ENCODE assay signal across 10 mouse cellular contexts in genomic region chr11:43559515-43560292, GRCm38 (mm10). TPM values are rescaled to one million over a fixed set of nuclear protein-coding genes. Genes with fewer than 3 reads are reported as not detected.
DNase-seq lines count a peak whose midpoint lies in the region; ATAC-seq and TF ChIP-seq lines count a peak whose summit lies in the region.
"Had no signal": no experiment of that assay in that cellular context is flagged by ENCODE, and none has a peak within 500 bp of the region (broad histone marks: within the 10 kb centered on the region; RNA-seq: fewer than 3 reads in every experiment).

No protein-coding gene starts in this region.

- H3K4me2 ChIP-seq in kidney, postnatal 0 days (ENCODE audit: low read length) = no peak overlapping the region

- 0 out of 2 replicates have a peak overlapping the region, but pooled peaks have one; percentile 25 for H3K27ac ChIP-seq in kidney, postnatal 0 days

- WGBS in kidney, postnatal 0 days = 19% methylated on average over 6 of the region's 6 CpGs

- DNase-seq in kidney, postnatal 0 days (ENCODE audit: low spot score) = peak; percentile 67
- no peak for DNase-seq in kidney, postnatal 14 days
- peak; percentile 44 to 52 for DNase-seq in frontal cortex, adult 2 months (ENCODE audit: extremely low spot score in 1 of 2, low spot score in 1 of 2)
- peak; percentile 91 for DNase-seq in layer of hippocampus, adult 9-11 months
- peak; percentile 79 to 86 for DNase-seq in right cerebral cortex, postnatal 10 days (ENCODE audit: low spot score in 2 of 2)
- no peak for DNase-seq in MN1 (ENCODE audit: low spot score)
- no peak for DNase-seq in adrenal gland, postnatal 36 days
- DNase-seq: gastrocnemius, postnatal 14 days; thymus, postnatal 25 days had no signal

- no peak overlapping the region for H3K9ac ChIP-seq in kidney, postnatal 0 days (ENCODE audit: low read depth, low read length)

- H3K4me1 ChIP-seq in kidney, postnatal 0 days (replicated peaks; ENCODE audit: insufficient read depth, low read length) = peaks cover 4% of the 10 kb centered on the region; the same call in 1 of the 2 replicates

- H3K4me3 ChIP-seq in kidney, postnatal 0 days (replicated peaks; ENCODE audit: low read depth, low read length) = no peak overlapping the region

- H3K9me3 ChIP-seq in kidney, postnatal 0 days (replicated peaks; ENCODE audit: low read length) = no peaks in the 10 kb centered on the region

- no peaks in the 10 kb centered on the region for H3K27me3 ChIP-seq in kidney, postnatal 0 days (ENCODE audit: insufficient read depth, low read length)

- peak; percentile 53 for ATAC-seq in kidney, postnatal 0 days (replicated peaks; ENCODE audit: low FRiP score, low read depth)

- peaks cover 15% of the 10 kb centered on the region for H3K36me3 ChIP-seq in kidney, postnatal 0 days (ENCODE audit: insufficient read depth, low read length)

- TF ChIP-seq CTCF in kidney, postnatal 0 days (IDR thresholded peaks at IDR 0.05; ENCODE audit: low read depth) = no peak; the same call in 1 of the 2 replicates

RNA-seq across cellular contexts. Expression of gene 4933415A04Rik, which starts 27.1 kb away (rescaled TPM):
- polyA plus RNA-seq in kidney, postnatal 0 days (2015; fragmentation: Nextera tagmentation; extraction: Ambion mirVana) = 3.8 and 4.6 TPM in 2 replicates
- polyA plus RNA-seq in frontal cortex, adult 2 months (2012; rRNA removed) = 0.32 and 0.59 TPM in 2 replicates
- total RNA-seq in adrenal gland, postnatal 36 days (2021) = 1 to 10 TPM in 1 of 2 experiments, under 1 TPM in 1; 0.36 to 1.0 TPM

RNA-seq across cellular contexts. Expression of gene Ccnjl, which starts 31.1 kb away (rescaled TPM):
- polyA plus RNA-seq in kidney, postnatal 0 days (2015; fragmentation: Nextera tagmentation; extraction: Ambion mirVana) = 14.1 and 14.2 TPM in 2 replicates
- 1.5 and 2.2 TPM in 2 replicates for polyA plus RNA-seq in frontal cortex, adult 2 months (2012; rRNA removed)
- 1 to 10 TPM; 2.1 TPM for total RNA-seq in adrenal gland, postnatal 36 days (2021)

RNA-seq across cellular contexts. Expression of gene Fabp6, which starts 41.6 kb away (rescaled TPM):
- polyA plus RNA-seq in kidney, postnatal 0 days (2015; fragmentation: Nextera tagmentation; extraction: Ambion mirVana) = 0.36 TPM in 1 of 2 replicates, not detected in the other
- polyA plus RNA-seq in frontal cortex, adult 2 months (2012; rRNA removed) = not detected in 2 replicates
- not detected for total RNA-seq in adrenal gland, postnatal 36 days (2021)
- total RNA-seq: gastrocnemius, postnatal 14 days had no signal
- polyA plus RNA-seq: limb, embryonic 14.5 days had no signal

Comparison
In these comparisons a context has a peak if more than half of its experiments do, and no peak if none do; other contexts are left out.
1. DNase-seq: peak in kidney, postnatal 0 days (single experiment), frontal cortex, adult 2 months (2 of 2), layer of hippocampus, adult 9-11 months (single experiment) and right cerebral cortex, postnatal 10 days (2 of 2); none in kidney, postnatal 14 days (single experiment), MN1 (single experiment) and adrenal gland, postnatal 36 days (0 of 2).